Mouse (Mus musculus): Measurements from ENCODE around the gene Olfr1249.

GRCm38 (mm10) chr2:89634883-89635282, at the start of gene Olfr1249:
- TF ChIP-seq HCFC1 (IDR thresholded peaks at IDR 0.05; ENCODE audit: borderline replicate concordance, insufficient read depth, low read length) (no peak), ZNF384 (IDR thresholded peaks at IDR 0.05; ENCODE audit: low read depth, low read length) (no peak), MAFK (IDR thresholded peaks at IDR 0.05; ENCODE audit: insufficient read depth, low read depth, low read length) (no peak), ZC3H11A (IDR thresholded peaks at IDR 0.05; ENCODE audit: borderline replicate concordance, low read depth, low read length) (no peak), CHD2 (IDR thresholded peaks at IDR 0.05; ENCODE audit: low read depth, low read length) (no peak)

Measured in ES-E14 (cell line).